In genomic region chr1:76246181-76246796, GRCm38 (mm10) we compare ENCODE assay signal across 13 mouse cellular contexts.
DNase-seq lines count a peak whose midpoint lies in the region; ATAC-seq and TF ChIP-seq lines count a peak whose summit lies in the region.
"Had no signal": no experiment of that assay in that cellular context is flagged by ENCODE, and none has a peak within 500 bp of the region (broad histone marks: within the 10 kb centered on the region; RNA-seq: fewer than 3 reads in every experiment).

No protein-coding gene starts in this region.

- TF ChIP-seq CTCF in hindbrain, postnatal 0 days (IDR thresholded peaks at IDR 0.05; ENCODE audit: low read depth) = no peak

- no peak overlapping the region for H3K27ac ChIP-seq in forebrain, embryonic 13.5 days
- no peak overlapping the region for H3K27ac ChIP-seq in forebrain, embryonic 11.5 days (ENCODE audit: low read depth, low read length)
- no peak overlapping the region for H3K27ac ChIP-seq in hindbrain, postnatal 0 days
- H3K27ac ChIP-seq: kidney, postnatal 0 days; liver, embryonic 14.5 days; macrophage had no signal

- DNase-seq in forebrain, embryonic 11.5 days (ENCODE audit: low spot score) = no peak
- peak; percentile 2 for DNase-seq in left cerebral cortex, postnatal 4 days
- no peak for DNase-seq in left cerebral cortex, adult 8-10 months (ENCODE audit: low spot score in 2 of 2)
- DNase-seq in hindbrain, postnatal 0 days (ENCODE audit: low spot score) = peak; percentile 52
- peak; percentile 43 for DNase-seq in retina, postnatal 1 day
- no peak for DNase-seq in right cerebral cortex, postnatal 36 days (ENCODE audit: low spot score in 2 of 2)
- DNase-seq in gastrocnemius, adult 8-10 months (ENCODE audit: low spot score in 2 of 2) = no peak
- DNase-seq: heart, postnatal 4 days; right cerebral cortex, postnatal 25 days had no signal

- H3K9me3 ChIP-seq in forebrain, embryonic 13.5 days (replicated peaks) = no peaks in the 10 kb centered on the region
- no peaks in the 10 kb centered on the region for H3K9me3 ChIP-seq in forebrain, embryonic 11.5 days (ENCODE audit: control insufficient read depth, low read length)
- H3K9me3 ChIP-seq in hindbrain, postnatal 0 days (ENCODE audit: low read length) = no peaks in the 10 kb centered on the region

- no peak overlapping the region for H3K4me3 ChIP-seq in forebrain, embryonic 13.5 days
- no peak overlapping the region for H3K4me3 ChIP-seq in forebrain, embryonic 11.5 days (ENCODE audit: low read depth, low read length)
- no peak overlapping the region for H3K4me3 ChIP-seq in hindbrain, postnatal 0 days (ENCODE audit: low read length)

- ATAC-seq in forebrain, embryonic 13.5 days = 0 out of 2 replicates have a peak, but pooled peaks have one; percentile 45
- ATAC-seq in forebrain, embryonic 11.5 days (replicated peaks; ENCODE audit: low FRiP score) = no peak
- peak; percentile 62; the same call in 1 of the 2 replicates for ATAC-seq in hindbrain, postnatal 0 days

- no peaks in the 10 kb centered on the region for H3K36me3 ChIP-seq in forebrain, embryonic 13.5 days (ENCODE audit: poor library complexity, severe bottlenecking)
- H3K36me3 ChIP-seq in forebrain, embryonic 11.5 days (ENCODE audit: control insufficient read depth, insufficient read depth, low read length) = no peaks in the 10 kb centered on the region
- H3K36me3 ChIP-seq in hindbrain, postnatal 0 days (ENCODE audit: insufficient read depth, low read length) = no peaks in the 10 kb centered on the region

- 0 out of 2 replicates have a peak overlapping the region, but pooled peaks have one; percentile 19 for H3K9ac ChIP-seq in forebrain, embryonic 13.5 days
- H3K9ac ChIP-seq in forebrain, embryonic 11.5 days (ENCODE audit: low read length) = no peak overlapping the region
- H3K9ac ChIP-seq in hindbrain, postnatal 0 days (replicated peaks; ENCODE audit: low read length) = no peak overlapping the region
- H3K9ac ChIP-seq: liver, embryonic 14.5 days had no signal

- H3K4me1 ChIP-seq in forebrain, embryonic 13.5 days = peaks cover 10% of the 10 kb centered on the region
- 0 out of 2 replicates have a peak, but pooled peaks cover 4% of the 10 kb centered on the region for H3K4me1 ChIP-seq in forebrain, embryonic 11.5 days (replicated peaks; ENCODE audit: control insufficient read depth, insufficient read depth, low read length)
- H3K4me1 ChIP-seq in hindbrain, postnatal 0 days (ENCODE audit: insufficient read depth, low read length) = no peaks in the 10 kb centered on the region

- WGBS in forebrain, embryonic 13.5 days = 22% methylated on average over 8 of the region's 8 CpGs
- 34% methylated on average over 8 of the region's 8 CpGs for WGBS in forebrain, embryonic 11.5 days
- WGBS in hindbrain, postnatal 0 days = 13% methylated on average over 8 of the region's 8 CpGs

- no peaks in the 10 kb centered on the region for H3K27me3 ChIP-seq in forebrain, embryonic 13.5 days
- H3K27me3 ChIP-seq in forebrain, embryonic 11.5 days (ENCODE audit: control insufficient read depth, insufficient read depth, low read length) = no peaks in the 10 kb centered on the region
- no peaks in the 10 kb centered on the region for H3K27me3 ChIP-seq in hindbrain, postnatal 0 days (ENCODE audit: insufficient read depth, low read length)

- 0 out of 2 replicates have a peak overlapping the region, but pooled peaks have one; percentile 6 for H3K4me2 ChIP-seq in forebrain, embryonic 13.5 days
- no peak overlapping the region for H3K4me2 ChIP-seq in forebrain, embryonic 11.5 days (ENCODE audit: low read depth, low read length, severe bottlenecking)
- H3K4me2 ChIP-seq in hindbrain, postnatal 0 days (ENCODE audit: low read depth, low read length) = no peak overlapping the region

- intact Hi-C loops in left cerebral cortex, postnatal 4 days (cut with DNase I) = no loop called here

Comparison
In these comparisons a context has a peak if more than half of its experiments do, and no peak if none do; other contexts are left out.
1. DNase-seq: peak in left cerebral cortex, postnatal 4 days (single experiment), hindbrain, postnatal 0 days (single experiment) and retina, postnatal 1 day (single experiment); none in forebrain, embryonic 11.5 days (single experiment), left cerebral cortex, adult 8-10 months (0 of 2), right cerebral cortex, postnatal 36 days (0 of 2) and gastrocnemius, adult 8-10 months (0 of 2).